Mouse (Mus musculus): Measurements from ENCODE around the gene Ccdc134. TPM values are rescaled to one million over a fixed set of nuclear protein-coding genes. Genes with fewer than 3 reads are reported as not detected.

The Ccdc134 gene
- polyA plus RNA-seq, 1 experiment from 2014 or later: 27.0 TPM

DNA sequence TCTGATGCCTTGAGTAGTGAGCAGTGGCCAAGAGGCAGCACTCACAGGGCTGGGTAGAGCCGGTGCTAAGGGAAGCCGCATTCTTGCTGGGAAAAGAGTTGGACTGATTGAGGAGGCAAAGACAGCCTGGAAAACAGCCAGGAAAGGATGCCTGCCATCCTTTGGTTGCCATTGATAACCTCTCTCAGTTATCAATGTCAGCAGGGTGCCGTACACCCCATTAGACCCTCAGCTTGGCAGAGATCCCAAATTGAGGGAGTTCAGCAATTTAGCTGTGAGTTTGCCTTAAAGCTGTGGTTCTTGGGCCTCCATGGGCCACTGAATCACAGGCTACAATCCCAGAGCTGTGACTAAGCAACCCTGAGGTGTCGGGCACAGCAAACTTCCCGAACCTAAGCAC, 53.4 kb downstream of the Ccdc134 start:
- WGBS: 96% methylated on average over 5 of the region's 5 CpGs
- Histone ChIP-seq H3K4me2 (replicated peaks) (no peak overlapping the region), H3K4me1 (no peaks in the 10 kb centered on the region), H3K27me3 (no peaks in the 10 kb centered on the region), H3K9ac (no peak overlapping the region), H3K9me3 (peaks cover 9% of the 10 kb centered on the region), H3K27ac (no peak overlapping the region), H3K4me3 (no peak overlapping the region), H3K36me3 (peaks cover 99% of the 10 kb centered on the region)
- ATAC-seq (ENCODE audit: insufficient number of reproducible peaks, insufficient read depth, low FRiP score, low TSS enrichment): no peak

DNA sequence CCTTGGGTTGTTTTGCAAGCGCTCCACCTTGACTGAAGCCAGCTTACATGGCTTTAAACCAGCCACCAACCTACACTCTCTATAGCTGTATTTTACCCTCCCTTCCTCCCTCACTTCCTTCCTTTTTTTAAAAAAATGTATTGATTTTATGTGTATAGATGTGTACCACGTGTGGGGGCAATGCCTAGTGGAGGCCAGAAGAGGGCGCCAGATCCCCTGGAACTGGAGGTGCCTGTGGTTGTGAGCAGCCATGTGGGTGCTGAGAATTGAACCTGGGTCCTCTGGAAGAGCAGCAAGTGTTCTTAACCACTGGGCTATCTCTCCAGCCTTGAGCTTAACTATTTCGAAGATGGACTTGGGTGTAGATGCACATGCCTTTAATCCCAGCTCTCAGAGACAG, 54.6 kb downstream of the Ccdc134 start:
- Histone ChIP-seq H3K9ac (no peak overlapping the region), H3K4me2 (replicated peaks) (no peak overlapping the region), H3K4me3 (no peak overlapping the region), H3K27ac (no peak overlapping the region), H3K36me3 (peaks cover 100% of the 10 kb centered on the region), H3K27me3 (no peaks in the 10 kb centered on the region), H3K9me3 (peaks cover 9% of the 10 kb centered on the region), H3K4me1 (no peaks in the 10 kb centered on the region)
- 98% methylated on average over 4 of the region's 4 CpGs for WGBS
- ATAC-seq (ENCODE audit: insufficient number of reproducible peaks, insufficient read depth, low FRiP score, low TSS enrichment): no peak

- Histone ChIP-seq H3K27ac (no peak overlapping the region), H3K4me3 (no peak overlapping the region), H3K27me3 (no peaks in the 10 kb centered on the region), H3K9ac (no peak overlapping the region), H3K36me3 (peaks cover 99% of the 10 kb centered on the region), H3K4me1 (no peaks in the 10 kb centered on the region), H3K4me2 (replicated peaks) (no peak overlapping the region), H3K9me3 (peaks cover 9% of the 10 kb centered on the region)
- 57% methylated on average over 10 of the region's 10 CpGs for WGBS
- ATAC-seq (ENCODE audit: insufficient number of reproducible peaks, insufficient read depth, low FRiP score, low TSS enrichment): no peak
These were observed 55.9 kb downstream of the Ccdc134 start for GRCm38 (mm10) chr15:82183596-82183995.

DNA sequence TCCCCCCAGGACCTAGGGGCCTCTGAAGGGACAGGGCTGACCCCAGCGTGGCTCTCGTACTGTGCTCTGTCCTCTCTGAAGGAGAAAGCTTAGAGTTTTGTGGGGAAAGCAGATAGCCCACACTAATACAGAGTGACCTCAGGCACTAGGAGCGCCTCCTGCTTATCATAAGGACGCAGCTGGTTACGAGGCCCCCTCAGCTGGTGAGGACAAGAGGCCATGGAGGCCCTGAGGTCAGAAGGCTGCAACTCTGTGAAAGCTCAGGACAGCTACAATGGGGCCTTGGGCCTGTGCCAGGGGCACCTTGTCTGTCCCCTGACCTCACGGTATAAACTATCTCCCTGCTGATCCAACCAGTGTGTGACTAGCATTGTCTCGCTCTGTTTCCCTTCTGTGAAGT, 56.5 kb downstream of the Ccdc134 start:
- no peak overlapping the region for H3K9ac ChIP-seq
- peaks cover 99% of the 10 kb centered on the region for H3K36me3 ChIP-seq
- 79% methylated on average over 7 of the region's 7 CpGs for WGBS
- no peak overlapping the region for H3K4me2 ChIP-seq (replicated peaks)
- H3K4me1 ChIP-seq: no peaks in the 10 kb centered on the region
- no peak overlapping the region for H3K27ac ChIP-seq
- ATAC-seq (ENCODE audit: insufficient number of reproducible peaks, insufficient read depth, low FRiP score, low TSS enrichment): no peak
- H3K9me3 ChIP-seq: peaks cover 9% of the 10 kb centered on the region
- no peaks in the 10 kb centered on the region for H3K27me3 ChIP-seq
- no peak overlapping the region for H3K4me3 ChIP-seq

DNA sequence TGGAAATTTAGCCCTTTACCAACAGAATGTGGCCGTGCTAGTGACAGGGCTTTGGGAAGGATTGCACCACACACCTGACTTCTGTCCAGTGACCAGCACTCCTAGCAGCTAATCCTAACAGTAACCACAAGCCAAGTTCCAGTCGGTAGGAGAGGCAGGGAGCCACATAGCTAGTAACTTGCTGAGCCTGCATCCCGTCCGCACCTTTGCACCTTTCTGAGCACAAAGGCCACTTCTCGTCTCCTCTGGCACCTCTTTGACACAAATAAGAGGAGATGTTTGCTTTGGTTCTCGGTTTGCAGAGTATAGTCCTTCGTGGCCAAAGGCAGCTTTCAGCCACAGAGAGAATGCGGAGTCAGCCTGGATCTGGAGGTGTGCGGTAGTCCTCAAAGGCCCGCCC, 56.9 kb downstream of the Ccdc134 start:
- Histone ChIP-seq H3K27me3 (no peaks in the 10 kb centered on the region), H3K9ac (no peak overlapping the region), H3K27ac (no peak overlapping the region), H3K36me3 (peaks cover 99% of the 10 kb centered on the region), H3K9me3 (peaks cover 9% of the 10 kb centered on the region), H3K4me1 (no peaks in the 10 kb centered on the region), H3K4me2 (replicated peaks) (no peak overlapping the region), H3K4me3 (no peak overlapping the region)
- ATAC-seq (ENCODE audit: insufficient number of reproducible peaks, insufficient read depth, low FRiP score, low TSS enrichment): no peak
- WGBS: 92% methylated on average over 10 of the region's 10 CpGs

DNA sequence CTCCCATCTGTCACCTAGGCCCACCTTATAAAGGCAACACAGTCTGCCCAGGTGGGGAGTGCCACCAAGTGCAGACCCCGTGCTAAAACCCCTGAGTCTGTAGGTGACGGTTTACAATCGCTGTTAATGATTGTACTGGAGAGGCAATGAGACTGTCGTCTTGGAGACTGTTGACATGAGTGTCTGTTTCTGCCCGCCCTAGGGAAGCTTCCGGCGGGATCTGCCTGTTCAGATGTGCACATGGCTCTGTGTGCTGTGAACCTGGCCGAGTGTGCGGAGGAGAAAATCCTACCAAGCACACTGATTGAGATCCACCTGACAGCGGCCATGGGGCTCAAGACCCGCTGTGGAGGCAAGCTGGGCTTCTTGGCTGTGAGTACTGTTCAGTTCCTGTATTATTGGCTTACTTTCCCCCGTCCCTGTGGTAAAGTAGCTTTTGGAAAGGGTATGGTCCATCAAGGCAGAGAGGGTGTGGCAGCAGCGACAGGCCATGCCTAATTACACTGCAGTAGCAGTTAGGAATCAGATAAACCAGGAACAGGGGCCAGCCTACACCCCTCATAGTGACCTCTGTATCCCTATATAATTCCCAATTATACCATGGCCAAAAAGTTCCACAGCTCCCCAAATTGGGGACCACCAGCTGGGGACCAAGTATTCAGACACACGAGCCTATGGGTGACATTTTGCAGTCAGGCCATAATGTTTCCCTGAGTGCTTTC, 57.5 kb downstream of the Ccdc134 start:
- H3K27ac ChIP-seq: no peak overlapping the region
- H3K9ac ChIP-seq: no peak overlapping the region
- no peak overlapping the region for H3K4me3 ChIP-seq
- WGBS: 88% methylated on average over 14 of the region's 14 CpGs
- H3K4me1 ChIP-seq: no peaks in the 10 kb centered on the region
- H3K9me3 ChIP-seq: peaks cover 9% of the 10 kb centered on the region
- H3K27me3 ChIP-seq: no peaks in the 10 kb centered on the region
- ATAC-seq (ENCODE audit: insufficient number of reproducible peaks, insufficient read depth, low FRiP score, low TSS enrichment): no peak
- no peak overlapping the region for H3K4me2 ChIP-seq (replicated peaks)
- peaks cover 99% of the 10 kb centered on the region for H3K36me3 ChIP-seq

- ATAC-seq (ENCODE audit: insufficient number of reproducible peaks, insufficient read depth, low FRiP score, low TSS enrichment): no peak
- WGBS: 86% methylated on average over 14 of the region's 14 CpGs
- Histone ChIP-seq H3K36me3 (peaks cover 93% of the 10 kb centered on the region), H3K4me3 (no peak overlapping the region), H3K4me2 (replicated peaks) (no peak overlapping the region), H3K27me3 (no peaks in the 10 kb centered on the region), H3K9me3 (peaks cover 9% of the 10 kb centered on the region), H3K27ac (no peak overlapping the region), H3K4me1 (no peaks in the 10 kb centered on the region), H3K9ac (no peak overlapping the region)
These were observed 58.4 kb downstream of the Ccdc134 start for GRCm38 (mm10) chr15:82186131-82186530.

- no peak overlapping the region for H3K27ac ChIP-seq
- no peak for ATAC-seq (ENCODE audit: insufficient number of reproducible peaks, insufficient read depth, low FRiP score, low TSS enrichment)
- H3K9me3 ChIP-seq: peaks cover 5% of the 10 kb centered on the region
- H3K36me3 ChIP-seq: peaks cover 92% of the 10 kb centered on the region
- WGBS: 92% methylated on average over 5 of the region's 5 CpGs
- H3K4me2 ChIP-seq (replicated peaks): no peak overlapping the region
- no peaks in the 10 kb centered on the region for H3K4me1 ChIP-seq
- no peaks in the 10 kb centered on the region for H3K27me3 ChIP-seq
- no peak overlapping the region for H3K9ac ChIP-seq
- no peak overlapping the region for H3K4me3 ChIP-seq
These were observed 59.2 kb downstream of the Ccdc134 start for GRCm38 (mm10) chr15:82186931-82187330.

DNA sequence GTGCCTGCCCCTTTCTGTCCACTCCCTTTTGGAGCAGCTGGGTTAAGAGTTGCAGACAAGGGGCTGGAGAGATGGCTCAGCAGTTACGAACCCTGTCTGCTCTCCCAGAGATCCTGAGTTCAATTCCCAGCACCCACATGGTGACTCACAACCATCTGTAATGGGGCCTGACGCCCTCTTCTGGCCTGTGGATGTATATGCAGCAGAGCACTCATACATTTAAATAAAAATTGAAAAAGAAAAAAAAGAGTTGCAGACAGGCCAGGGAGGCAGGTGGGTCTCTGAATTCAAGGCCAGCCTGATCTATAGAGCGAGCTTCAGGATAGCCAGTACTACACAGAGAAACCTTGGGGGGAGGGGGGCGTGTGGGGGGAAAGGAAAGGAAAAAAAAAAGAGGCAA, 59.7 kb downstream of the Ccdc134 start:
- H3K9me3 ChIP-seq: 0 out of 2 replicates have a peak, but pooled peaks cover under 1% of the 10 kb centered on the region
- ATAC-seq (ENCODE audit: insufficient number of reproducible peaks, insufficient read depth, low FRiP score, low TSS enrichment): no peak
- H3K27ac ChIP-seq: no peak overlapping the region
- no peak overlapping the region for H3K9ac ChIP-seq
- peaks cover 92% of the 10 kb centered on the region for H3K36me3 ChIP-seq
- H3K4me3 ChIP-seq: no peak overlapping the region
- no peaks in the 10 kb centered on the region for H3K27me3 ChIP-seq
- H3K4me1 ChIP-seq: no peaks in the 10 kb centered on the region
- no peak overlapping the region for H3K4me2 ChIP-seq (replicated peaks)
- 86% methylated on average over 4 of the region's 4 CpGs for WGBS

DNA sequence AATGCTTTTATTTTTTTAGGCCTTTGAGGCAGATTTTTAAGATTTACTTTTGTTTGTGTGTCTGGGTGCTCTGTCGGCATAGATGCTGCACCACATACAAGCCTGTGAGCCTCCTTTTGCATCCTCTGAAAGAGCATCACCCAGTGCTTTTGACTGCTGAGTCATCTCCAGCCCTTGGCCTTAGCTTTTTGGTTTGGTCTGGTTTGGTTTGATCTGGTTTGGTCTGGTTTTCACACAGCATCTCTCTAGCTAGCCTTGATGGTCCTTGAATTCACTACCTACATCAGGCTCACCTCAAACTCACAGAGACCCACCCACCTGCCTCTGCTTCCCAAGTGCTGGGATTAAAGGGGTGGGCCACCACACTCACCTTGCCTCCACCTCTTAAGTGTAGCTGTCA, 60.2 kb downstream of the Ccdc134 start:
- 74% methylated on average over 1 of the region's 1 CpGs for WGBS
- Histone ChIP-seq H3K9ac (no peak overlapping the region), H3K27me3 (no peaks in the 10 kb centered on the region), H3K9me3 (no peaks in the 10 kb centered on the region), H3K4me1 (no peaks in the 10 kb centered on the region), H3K4me2 (replicated peaks) (no peak overlapping the region), H3K27ac (no peak overlapping the region), H3K36me3 (peaks cover 92% of the 10 kb centered on the region), H3K4me3 (no peak overlapping the region)
- ATAC-seq (ENCODE audit: insufficient number of reproducible peaks, insufficient read depth, low FRiP score, low TSS enrichment): no peak

- ATAC-seq (ENCODE audit: insufficient number of reproducible peaks, insufficient read depth, low FRiP score, low TSS enrichment): no peak
- H3K4me1 ChIP-seq: no peaks in the 10 kb centered on the region
- no peak overlapping the region for H3K27ac ChIP-seq
- H3K4me3 ChIP-seq: no peak overlapping the region
- H3K27me3 ChIP-seq: no peaks in the 10 kb centered on the region
- no peaks in the 10 kb centered on the region for H3K9me3 ChIP-seq
- peaks cover 92% of the 10 kb centered on the region for H3K36me3 ChIP-seq
- H3K4me2 ChIP-seq (replicated peaks): no peak overlapping the region
- no peak overlapping the region for H3K9ac ChIP-seq
- WGBS: 95% methylated on average over 10 of the region's 10 CpGs
These were observed 60.9 kb downstream of the Ccdc134 start for GRCm38 (mm10) chr15:82188481-82189240.
